Mouse (Mus musculus) ES-Bruce4 (cell line): ENCODE measurements around the gene Slc38a8. TPM values are rescaled to one million over a fixed set of nuclear protein-coding genes. Genes with fewer than 3 reads are reported as not detected.

Source experiments
- H3K27ac ChIP-seq: 2 replicates; pipeline ENCODE4 v1.5.1; 2012; ENCODE audit warnings: low read length, inconsistent platforms; ENCODE audit not compliant: insufficient read depth
- H3K27me3 ChIP-seq: 2 replicates; pipeline ENCODE4 v1.6.1; 2012; ENCODE audit warnings: mild to moderate bottlenecking, low read length, inconsistent platforms; ENCODE audit not compliant: control insufficient read depth, poor library complexity, insufficient read depth, severe bottlenecking
- H3K36me3 ChIP-seq: 2 replicates; pipeline ENCODE4 v1.6.1; 2012; ENCODE audit warnings: inconsistent platforms, mild to moderate bottlenecking, low read length, moderate library complexity; ENCODE audit not compliant: control insufficient read depth, poor library complexity, insufficient read depth, severe bottlenecking
- H3K4me1 ChIP-seq: one replicate; pipeline ENCODE4 v1.8.1; 2011; ENCODE audit warnings: low read length; ENCODE audit not compliant: control insufficient read depth, insufficient read depth
- H3K4me3 ChIP-seq: 2 replicates; pipeline ENCODE4 v1.5.1; 2011; ENCODE audit warnings: low read depth, mild to moderate bottlenecking, low read length
- H3K9ac ChIP-seq: 2 replicates; pipeline ENCODE4 v1.6.1; 2012; ENCODE audit warnings: low read depth, mild to moderate bottlenecking, inconsistent platforms; ENCODE audit not compliant: poor library complexity, severe bottlenecking
- H3K9me3 ChIP-seq: replicated peaks from 2 replicates; pipeline ENCODE4 v1.6.1; 2012; ENCODE audit warnings: mild to moderate bottlenecking, low read length, inconsistent platforms; ENCODE audit not compliant: control insufficient read depth, poor library complexity, insufficient read depth, severe bottlenecking
- CTCF ChIP-seq: IDR thresholded peaks from one replicate; pipeline ENCODE4 v1.8.1; 2011; ENCODE audit warnings: low read depth, low read length
- EP300 ChIP-seq: IDR thresholded peaks from 2 replicates; pipeline ENCODE4 v1.6.1; 2011; ENCODE audit warnings: low read depth, low read length; ENCODE audit not compliant: insufficient read depth
- POLR2A ChIP-seq: IDR thresholded peaks from one replicate; pipeline ENCODE4 v1.8.1; 2011; ENCODE audit warnings: low read length; ENCODE audit not compliant: insufficient read depth
- polyA plus RNA-seq: library from polyadenylated mRNA; stranded (reverse); fragments of >200 nt; gene quantifications from 2 replicates; pipeline ENCODE4 v1.2.4, GENCODE M21; 2011; ENCODE audit warnings: low read depth; ENCODE audit not compliant: missing spikeins, insufficient read depth, insufficient read length

The Slc38a8 gene
- polyA plus RNA-seq, 1 experiment = not detected

DNA sequence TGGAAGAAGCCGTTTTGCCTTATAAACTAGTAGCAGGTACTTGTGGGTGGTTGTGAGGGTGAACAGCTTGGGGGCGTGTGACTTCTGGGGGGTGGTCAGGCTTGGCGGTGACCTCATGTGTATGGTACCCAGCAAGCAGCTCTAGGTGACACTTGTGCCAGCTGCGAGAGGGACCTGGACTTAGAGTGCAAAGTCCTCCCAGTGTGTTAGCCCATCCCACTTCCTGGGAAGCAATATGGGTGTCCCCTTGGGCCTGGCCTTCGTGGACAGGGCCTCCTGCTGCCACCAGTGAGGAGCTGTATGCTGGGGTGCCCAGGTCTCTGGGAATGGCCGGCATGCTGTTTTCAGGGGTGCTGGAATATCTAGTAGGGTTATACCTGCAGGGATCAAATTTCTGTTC lies 62.6 kb downstream of the Slc38a8 start:
- Histone ChIP-seq H3K4me3 (no peak overlapping the region), H3K9ac (no peak overlapping the region), H3K27ac (no peak overlapping the region), H3K36me3 (no peaks in the 10 kb centered on the region), H3K4me1 (no peaks in the 10 kb centered on the region), H3K27me3 (no peaks in the 10 kb centered on the region), H3K9me3 (no peaks in the 10 kb centered on the region)
- no peak for TF ChIP-seq CTCF

- no peak overlapping the region for H3K9ac ChIP-seq
Measured at GRCm38 (mm10) chr8:119437506-119437905, 64.0 kb downstream of the Slc38a8 start.

GRCm38 (mm10) chr8:119436933-119437332 lies 64.6 kb downstream of the Slc38a8 start:
- no peaks in the 10 kb centered on the region for H3K4me1 ChIP-seq
- no peak overlapping the region for H3K9ac ChIP-seq
- no peaks in the 10 kb centered on the region for H3K36me3 ChIP-seq
- no peaks in the 10 kb centered on the region for H3K27me3 ChIP-seq
- no peaks in the 10 kb centered on the region for H3K9me3 ChIP-seq
- H3K4me3 ChIP-seq = no peak overlapping the region
- no peak for TF ChIP-seq POLR2A
- TF ChIP-seq CTCF = no peak
- no peak for TF ChIP-seq EP300
- no peak overlapping the region for H3K27ac ChIP-seq

More at GRCm38 (mm10) chr8:119437506-119437905, 64.0 kb downstream of the Slc38a8 start:
- no peak for TF ChIP-seq CTCF
- no peak for TF ChIP-seq EP300
- TF ChIP-seq POLR2A = no peak
- H3K27me3 ChIP-seq = no peaks in the 10 kb centered on the region
- no peak overlapping the region for H3K4me3 ChIP-seq
- no peaks in the 10 kb centered on the region for H3K4me1 ChIP-seq
- no peak overlapping the region for H3K27ac ChIP-seq
- H3K9me3 ChIP-seq = no peaks in the 10 kb centered on the region
- no peaks in the 10 kb centered on the region for H3K36me3 ChIP-seq

GRCm38 (mm10) chr8:119436331-119436730 lies 65.2 kb downstream of the Slc38a8 start:
- H3K27ac ChIP-seq = no peak overlapping the region
- H3K9ac ChIP-seq = no peak overlapping the region
- H3K36me3 ChIP-seq = no peaks in the 10 kb centered on the region
- H3K27me3 ChIP-seq = no peaks in the 10 kb centered on the region
- H3K9me3 ChIP-seq = no peaks in the 10 kb centered on the region
- TF ChIP-seq POLR2A = no peak
- no peak for TF ChIP-seq EP300
- no peak for TF ChIP-seq CTCF
- no peaks in the 10 kb centered on the region for H3K4me1 ChIP-seq
- H3K4me3 ChIP-seq = no peak overlapping the region

DNA sequence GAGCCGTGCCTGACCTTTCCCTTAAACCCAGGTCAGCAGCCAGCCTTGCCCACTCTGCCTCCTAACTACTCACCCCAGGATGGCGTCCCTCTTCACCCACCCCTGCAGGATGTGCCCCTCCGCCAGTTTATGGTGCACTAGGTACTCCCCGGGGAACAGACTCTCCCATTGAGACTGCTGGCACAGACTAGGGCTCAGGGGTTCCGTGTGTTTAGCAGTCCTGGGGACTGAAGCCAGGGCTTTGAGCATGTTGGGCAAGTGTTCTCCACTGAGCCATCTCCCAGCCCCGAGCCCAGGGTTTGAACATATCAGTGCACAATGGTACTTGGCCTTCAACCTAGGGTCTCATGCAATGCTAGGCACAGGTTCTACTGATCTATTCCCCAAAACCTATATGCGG lies 66.0 kb downstream of the Slc38a8 start:
- no peaks in the 10 kb centered on the region for H3K36me3 ChIP-seq
- H3K9me3 ChIP-seq = no peaks in the 10 kb centered on the region
- H3K4me3 ChIP-seq = no peak overlapping the region
- H3K27me3 ChIP-seq = no peaks in the 10 kb centered on the region
- TF ChIP-seq POLR2A (no peak), CTCF (no peak), EP300 (no peak)
- H3K27ac ChIP-seq = no peak overlapping the region
- H3K9ac ChIP-seq = no peak overlapping the region
- no peaks in the 10 kb centered on the region for H3K4me1 ChIP-seq

- H3K4me3 ChIP-seq = no peak overlapping the region
- no peaks in the 10 kb centered on the region for H3K4me1 ChIP-seq
- H3K9me3 ChIP-seq = no peaks in the 10 kb centered on the region
- H3K36me3 ChIP-seq = no peaks in the 10 kb centered on the region
- no peaks in the 10 kb centered on the region for H3K27me3 ChIP-seq
- no peak overlapping the region for H3K27ac ChIP-seq
- H3K9ac ChIP-seq = no peak overlapping the region
- TF ChIP-seq POLR2A (no peak), CTCF (no peak), EP300 (no peak)
Measured at GRCm38 (mm10) chr8:119434569-119434968, 66.9 kb downstream of the Slc38a8 start.
